Mouse (Mus musculus): ENCODE results near the gene Olfr61. TPM values are rescaled to one million over a fixed set of nuclear protein-coding genes. Genes with fewer than 3 reads are reported as not detected.
"Not testable (repeated sequence)": the region's sequence is repeated elsewhere in the genome, so short reads cannot be mapped to it uniquely, and the experiment has no call there.

Olfr61 gene
- total RNA-seq (2021), result not detected

DNA sequence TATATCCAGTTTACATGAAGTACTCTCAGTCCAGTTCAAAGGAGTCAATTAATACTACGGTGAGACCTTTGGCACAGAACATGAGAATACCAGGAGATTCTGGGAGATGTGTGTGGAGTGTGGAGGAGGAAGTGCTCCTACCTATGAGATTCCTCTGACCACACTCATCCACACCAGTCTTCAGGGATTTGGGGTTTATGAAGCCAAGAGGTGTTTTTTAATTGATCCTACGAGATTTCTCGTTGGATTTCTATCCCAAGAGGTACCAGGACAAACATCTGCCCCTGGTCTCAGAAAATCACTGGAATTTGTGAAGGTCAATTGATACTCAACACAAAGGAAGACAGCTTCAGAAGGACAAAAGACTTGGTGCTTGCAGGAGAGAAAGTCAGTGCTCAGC is at the start of gene Olfr61:
Olfr61 (plus strand) TSS at position 301 of the 400 bp plus-strand sequence.
- intact Hi-C loops (cut with DNase I); DNase-seq: not testable (repeated sequence)

DNA sequence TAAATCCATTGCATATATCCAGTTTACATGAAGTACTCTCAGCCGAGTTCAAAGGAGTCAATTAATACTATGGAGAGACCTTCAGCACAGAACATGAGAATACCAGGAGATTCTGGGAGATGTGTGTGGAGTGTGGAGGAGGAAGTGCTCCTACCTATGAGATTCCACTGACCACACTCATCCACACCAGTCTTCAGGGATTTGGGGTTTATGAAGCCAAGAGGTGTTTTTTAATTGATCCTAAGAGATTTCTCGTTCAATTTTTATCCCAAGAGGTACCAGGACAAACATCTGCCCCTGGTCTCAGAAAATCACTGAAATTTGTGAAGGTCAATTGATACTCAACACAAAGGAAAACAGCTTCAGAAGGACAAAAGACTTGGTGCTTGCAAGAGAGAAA is 27.8 kb upstream of the Olfr61 start, which contains the start of gene Olfr46:
Olfr46 (plus strand) TSS at position 301 of the 400 bp plus-strand sequence.
- intact Hi-C loops (cut with DNase I); DNase-seq: not testable (repeated sequence)

DNA sequence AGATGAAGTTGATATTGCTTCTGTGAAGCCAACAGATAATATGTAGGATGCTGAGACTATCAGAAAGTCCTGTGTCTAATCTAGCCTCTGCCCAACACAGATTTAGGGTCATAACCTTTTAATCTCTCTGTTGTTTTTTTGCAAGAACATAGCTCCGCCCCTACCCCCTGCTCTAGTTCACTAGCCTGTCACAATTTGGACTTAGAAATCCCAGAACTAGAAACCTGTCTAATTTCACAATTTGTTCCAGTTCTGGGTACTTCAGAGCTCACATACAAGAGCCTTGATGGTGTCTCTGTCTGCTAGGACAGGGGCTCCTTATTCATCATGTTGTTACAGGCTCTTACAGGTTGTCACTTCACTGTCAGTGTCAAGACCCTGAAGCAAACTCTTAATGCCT is 1.8 kb downstream of the Olfr61 start:
- no peak for DNase-seq
- intact Hi-C loops (cut with DNase I), result no loop called here

DNA sequence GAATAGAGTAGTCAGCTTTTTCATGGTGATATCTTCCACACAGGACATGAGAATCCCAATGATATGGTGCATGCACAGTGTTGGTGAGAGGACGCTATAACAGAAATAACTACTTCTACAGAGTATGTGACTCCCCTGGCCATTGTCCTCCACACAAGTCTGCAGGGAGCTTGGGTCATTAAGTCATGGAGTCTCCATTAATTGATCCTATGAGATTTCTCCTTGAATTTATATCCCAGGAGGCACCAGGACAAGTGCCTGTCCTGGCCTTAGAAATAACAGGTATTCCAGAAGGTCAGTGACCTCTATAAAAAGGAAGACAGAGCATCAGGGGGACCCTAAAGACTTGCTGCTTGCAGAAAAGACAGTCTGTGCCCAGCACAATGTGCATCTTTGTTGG is 17.4 kb downstream of the Olfr61 start, which contains the start of gene Olfr53:
Olfr53 (plus strand) TSS at position 301 of the 400 bp plus-strand sequence.
- intact Hi-C loops (cut with DNase I), result no loop called here

DNA sequence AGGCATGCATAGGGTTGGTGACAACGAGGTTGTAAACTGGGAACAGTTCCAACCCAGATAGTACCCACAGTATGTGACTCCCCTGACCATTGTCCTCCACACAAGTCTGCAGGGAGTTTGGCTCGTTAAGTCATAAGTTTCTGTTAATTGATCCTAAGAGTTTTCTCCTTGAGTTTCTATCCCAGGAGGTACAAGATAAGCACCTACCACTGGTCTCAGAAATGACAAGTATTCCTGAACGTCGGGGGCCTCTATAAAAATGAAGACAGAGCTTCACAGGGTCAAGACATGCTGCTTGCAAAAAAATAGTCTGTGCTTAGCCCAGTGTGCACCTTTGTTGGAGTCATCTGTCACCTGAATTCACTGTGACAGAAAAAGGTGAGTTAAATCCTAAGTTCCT is 30.9 kb downstream of the Olfr61 start, which contains the start of gene Olfr539:
Olfr539 (plus strand) TSS at position 301 of the 400 bp plus-strand sequence.
- intact Hi-C loops (cut with DNase I), result no loop called here
- no peak for DNase-seq

More for the DNA sequence above, 17.4 kb downstream of the Olfr61 start, which contains the start of gene Olfr53:
- DNase-seq, result no peak

DNA sequence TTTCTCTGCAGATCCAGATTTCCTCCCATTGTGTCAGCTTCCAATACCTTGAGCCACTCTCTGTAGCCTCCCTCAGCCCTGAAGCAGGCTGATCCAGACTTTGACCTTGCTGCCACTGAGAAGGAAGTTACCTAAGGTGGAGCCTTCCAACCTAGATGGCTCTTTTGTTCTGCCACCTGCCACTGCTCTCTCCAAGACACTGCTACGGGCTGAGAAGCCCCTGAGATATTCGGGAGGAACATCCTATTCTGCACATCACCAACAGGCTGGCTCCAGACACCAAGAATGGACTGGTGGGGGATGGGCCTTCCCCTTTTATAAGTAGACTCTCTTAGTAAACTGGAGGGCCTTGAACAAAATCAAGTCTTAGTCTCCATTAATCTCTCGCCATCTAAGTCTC is 41.9 kb downstream of the Olfr61 start:
- DNase-seq; intact Hi-C loops (cut with DNase I): not testable (repeated sequence)

DNA sequence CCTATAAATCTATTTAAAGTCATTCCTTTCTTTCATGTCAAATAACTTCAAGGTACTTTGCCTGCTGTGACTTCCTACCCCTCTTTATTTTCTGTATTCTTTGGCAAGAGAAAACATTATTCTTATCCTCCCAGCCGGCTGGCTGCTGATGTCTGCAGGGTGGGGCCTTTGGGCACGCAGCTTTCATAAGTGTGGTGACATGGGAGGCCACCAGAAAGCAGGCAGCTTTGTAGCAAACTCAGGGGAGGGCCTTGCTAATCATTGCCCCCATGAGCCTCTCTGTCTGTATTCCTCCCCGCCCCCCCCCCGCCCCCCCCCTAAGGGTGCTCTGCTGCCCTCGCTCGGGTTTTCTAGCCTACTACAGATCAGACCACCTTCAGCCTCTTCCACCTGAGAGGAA is 47.1 kb downstream of the Olfr61 start:
- DNase-seq, result no peak
- intact Hi-C loops (cut with DNase I), result no loop called here

DNA sequence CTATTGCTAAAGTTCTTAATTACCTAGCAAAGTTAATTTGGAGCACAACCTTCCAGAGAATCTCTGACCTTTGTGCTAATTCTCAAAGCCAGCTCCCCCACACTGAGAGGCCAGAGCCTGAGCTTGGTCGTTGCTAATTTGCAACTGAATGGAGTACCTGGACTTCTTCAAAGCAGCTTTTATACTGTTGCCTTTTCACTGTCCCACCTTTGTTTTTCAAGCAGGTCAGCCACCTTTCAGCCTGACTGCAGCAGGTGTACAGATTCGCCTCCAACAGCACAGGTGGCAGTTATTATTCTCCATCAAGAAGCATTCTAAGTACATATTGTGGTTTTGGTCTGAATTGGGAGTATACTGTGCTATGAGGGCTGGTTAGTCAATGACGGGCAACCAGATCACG is 50.8 kb downstream of the Olfr61 start:
- intact Hi-C loops (cut with DNase I); DNase-seq: not testable (repeated sequence)

DNA sequence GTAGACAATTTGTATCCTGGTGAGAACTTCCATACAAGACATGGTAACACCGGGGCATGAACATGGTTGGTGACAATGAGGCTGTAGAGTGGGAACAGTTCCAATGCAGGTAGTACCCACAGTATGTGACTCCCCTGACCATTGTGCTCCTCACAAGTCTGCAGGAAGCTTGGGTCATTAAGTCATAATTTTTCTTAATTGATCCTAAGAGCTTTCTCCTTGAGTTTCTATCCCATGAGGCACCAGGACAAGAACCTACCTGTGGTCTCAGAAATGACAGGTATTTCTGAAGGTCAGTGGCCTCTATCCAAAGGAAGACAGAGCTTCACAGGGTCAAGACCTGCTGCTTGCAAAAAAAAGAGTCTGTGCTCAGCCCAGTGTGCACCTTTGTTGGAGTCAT is 52.9 kb downstream of the Olfr61 start, which contains the start of gene Olfr45:
Olfr45 (plus strand) TSS at position 301 of the 400 bp plus-strand sequence.
- DNase-seq, result no peak
- intact Hi-C loops (cut with DNase I), result no loop called here

Other genes with a start within 250 kb of the Olfr61 start
- gene Olfr531, start 226.1 kb upstream of the Olfr61 start, total RNA-seq (2021), result not detected
- not detected for gene Olfr532, start 207.3 kb upstream of the Olfr61 start, total RNA-seq (2021)
- not detected for gene Olfr533, start 165.6 kb upstream of the Olfr61 start, total RNA-seq (2021)
- not detected for gene Olfr535, start 144.8 kb upstream of the Olfr61 start, total RNA-seq (2021)
- not detected for gene Olfr536, start 121.6 kb upstream of the Olfr61 start, total RNA-seq (2021)
- gene Olfr538, start 61.1 kb upstream of the Olfr61 start, total RNA-seq (2021), result not detected
- under 1 TPM in 1 of 2 experiments, not detected in 1; 0.10 TPM for gene Olfr46, start 27.7 kb upstream of the Olfr61 start, total RNA-seq (2021)
- not detected for gene Olfr53, start 17.5 kb downstream of the Olfr61 start, total RNA-seq (2021)
- under 1 TPM; 0.02 to 0.08 TPM for gene Olfr539, start 31.0 kb downstream of the Olfr61 start, total RNA-seq (2021)
- under 1 TPM; 0.06 to 0.08 TPM for gene Olfr45, start 53.0 kb downstream of the Olfr61 start, total RNA-seq (2021)
- not detected for gene Olfr541, start 68.3 kb downstream of the Olfr61 start, total RNA-seq (2021)
- gene Cyp2e1, start 134.8 kb downstream of the Olfr61 start, total RNA-seq (2021), result not detected
- under 1 TPM in 1 of 2 experiments, not detected in 1; 0.24 TPM for gene Syce1, start 158.9 kb downstream of the Olfr61 start, total RNA-seq (2021)
- gene Zfp941, start 193.2 kb downstream of the Olfr61 start, total RNA-seq (2021), result 10 to 100 TPM; 10.9 to 15.0 TPM
- not detected for gene Urah, start 206.0 kb downstream of the Olfr61 start, total RNA-seq (2021)
- not detected for gene Scgb1c1, start 216.6 kb downstream of the Olfr61 start, total RNA-seq (2021)
- gene Odf3, start 218.8 kb downstream of the Olfr61 start, total RNA-seq (2021), result not detected
- gene Gm45785, start 227.4 kb downstream of the Olfr61 start, total RNA-seq (2021), result 1 to 10 TPM; 1.4 TPM
- 100 to 1,000 TPM in 1 of 2 experiments, 10 to 100 TPM in 1; 93.4 to 112 TPM for gene Ric8a, start 228.0 kb downstream of the Olfr61 start, total RNA-seq (2021)
- gene Bet1l, start 228.6 kb downstream of the Olfr61 start, total RNA-seq (2021), result 10 to 100 TPM; 23.0 to 25.2 TPM

Measured in left cerebral cortex, postnatal 4 days (tissue).